Mouse (Mus musculus) liver, adult 2 months (tissue): ENCODE data around the gene Asic3.

Experiments
- CTCF ChIP-seq: fragments of 200-500 bp; IDR thresholded peaks from 2 replicates; pipeline ENCODE4 v1.5.1; 2011; ENCODE audit warnings: low read depth, low read length, control low read depth
- POLR2A ChIP-seq: fragments of 200-500 bp; IDR thresholded peaks from 2 replicates; pipeline ENCODE4 v1.6.1; 2011; ENCODE audit warnings: low read length, control low read depth; ENCODE audit not compliant: insufficient read depth; ENCODE audit errors: extremely low read depth

- TF ChIP-seq POLR2A (no peak), CTCF (no peak)
Measured at GRCm38 (mm10) chr5:24380499-24380898, 32.7 kb upstream of the Asic3 start.
